Mouse (Mus musculus): ENCODE results near the gene Speer4f1.
"Not testable (repeated sequence)": the region's sequence is repeated elsewhere in the genome, so short reads cannot be mapped to it uniquely, and the experiment has no call there.

Speer4f1 gene

GRCm38 (mm10) chr5:17475798-17476197, at the start of gene Speer4f1:
Gene Speer4f1, plus strand, starts transcription at chr5:17476098.
- DNase-seq, result not testable (repeated sequence)

- no peak for DNase-seq
Observed at GRCm38 (mm10) chr5:17426930-17427329, 49.0 kb upstream of the Speer4f1 start.

GRCm38 (mm10) chr5:17434721-17435120, 41.2 kb upstream of the Speer4f1 start:
- DNase-seq, result no peak

- DNase-seq, result no peak
Observed at GRCm38 (mm10) chr5:17436209-17436608, 39.7 kb upstream of the Speer4f1 start.

- DNase-seq, result no peak
Observed at GRCm38 (mm10) chr5:17439487-17440102, 36.3 kb upstream of the Speer4f1 start.

GRCm38 (mm10) chr5:17454059-17454458, 21.8 kb upstream of the Speer4f1 start:
- no peak for DNase-seq

- no peak for DNase-seq
Observed at GRCm38 (mm10) chr5:17454952-17455586, 20.8 kb upstream of the Speer4f1 start.

GRCm38 (mm10) chr5:17456671-17457070, 19.2 kb upstream of the Speer4f1 start:
- no peak for DNase-seq

- not testable (repeated sequence) for DNase-seq
Observed at GRCm38 (mm10) chr5:17468120-17468519, 7.8 kb upstream of the Speer4f1 start.

- no peak for DNase-seq
Observed at GRCm38 (mm10) chr5:17476476-17476875, 578 bp downstream of the Speer4f1 start.

GRCm38 (mm10) chr5:17489894-17490293, 14.0 kb downstream of the Speer4f1 start:
- no peak for DNase-seq

GRCm38 (mm10) chr5:17495616-17496015, 19.7 kb downstream of the Speer4f1 start:
- DNase-seq, result no peak

- DNase-seq, result no peak
Observed at GRCm38 (mm10) chr5:17496650-17497049, 20.8 kb downstream of the Speer4f1 start.

- no peak for DNase-seq
Observed at GRCm38 (mm10) chr5:17499873-17500329, 24.0 kb downstream of the Speer4f1 start.

GRCm38 (mm10) chr5:17500866-17501265, 25.0 kb downstream of the Speer4f1 start:
- no peak for DNase-seq

- no peak for DNase-seq
Observed at GRCm38 (mm10) chr5:17505540-17505939, 29.6 kb downstream of the Speer4f1 start.

- no peak for DNase-seq
Observed at GRCm38 (mm10) chr5:17508038-17508437, 32.1 kb downstream of the Speer4f1 start.
